In the genomic region with DNA sequence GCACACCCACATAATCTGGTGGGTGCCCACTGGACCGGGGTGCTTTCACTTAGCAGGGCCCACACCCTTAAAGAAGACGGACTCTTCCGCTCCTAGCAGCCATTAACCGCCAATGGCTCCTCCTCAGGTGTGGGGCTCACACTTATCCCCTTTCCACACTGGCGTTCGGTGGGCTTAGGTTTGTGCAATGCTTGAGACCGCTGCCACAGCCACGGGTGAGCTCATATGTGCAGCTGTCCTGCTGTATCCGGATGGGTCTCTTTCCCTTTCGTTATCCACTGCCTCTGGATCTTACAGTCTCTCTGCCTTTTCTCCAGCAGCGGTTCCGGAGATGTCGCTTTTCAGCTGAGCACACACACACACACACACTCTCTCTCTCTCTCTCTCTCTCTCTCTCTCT, we compare ENCODE assay signal across 8 mouse cellular contexts. TPM values are rescaled to one million over a fixed set of nuclear protein-coding genes. Genes with fewer than 3 reads are reported as not detected.
DNase-seq lines count a peak whose midpoint lies in the region; ATAC-seq and TF ChIP-seq lines count a peak whose summit lies in the region.

No protein-coding gene starts in this region.

- H3K27ac ChIP-seq in kidney, embryonic 14.5 days (ENCODE audit: low read depth, low read length): no peak overlapping the region
- peak overlapping the region; percentile 85 for H3K27ac ChIP-seq in hindbrain, embryonic 14.5 days
- H3K27ac ChIP-seq in midbrain, embryonic 13.5 days: peak overlapping the region; percentile 78

- H3K4me3 ChIP-seq in kidney, embryonic 14.5 days (ENCODE audit: low read length): peak overlapping the region; percentile 34
- H3K4me3 ChIP-seq in hindbrain, embryonic 14.5 days (replicated peaks; ENCODE audit: low read length): peak overlapping the region; percentile 28
- H3K4me3 ChIP-seq in midbrain, embryonic 13.5 days (replicated peaks): peak overlapping the region; percentile 38

- no peak for TF ChIP-seq POLR2A in brain, embryonic 14.5 days (IDR thresholded peaks at IDR 0.05; ENCODE audit: borderline replicate concordance, extremely low read depth, insufficient read depth, insufficient read length, poor library complexity, severe bottlenecking)

- H3K4me1 ChIP-seq in kidney, embryonic 14.5 days (ENCODE audit: control insufficient read depth, insufficient read depth, low read length): no peaks in the 10 kb centered on the region
- no peaks in the 10 kb centered on the region for H3K4me1 ChIP-seq in hindbrain, embryonic 14.5 days (replicated peaks; ENCODE audit: control insufficient read depth, insufficient read depth, low read length)
- peaks cover 4% of the 10 kb centered on the region; the same call in 1 of the 2 replicates for H3K4me1 ChIP-seq in midbrain, embryonic 13.5 days (replicated peaks)

- H3K9me3 ChIP-seq in kidney, embryonic 14.5 days (ENCODE audit: control insufficient read depth, low read length): no peaks in the 10 kb centered on the region
- no peaks in the 10 kb centered on the region for H3K9me3 ChIP-seq in hindbrain, embryonic 14.5 days (ENCODE audit: control insufficient read depth, low read length)
- H3K9me3 ChIP-seq in midbrain, embryonic 13.5 days: no peaks in the 10 kb centered on the region

- H3K36me3 ChIP-seq in kidney, embryonic 14.5 days (ENCODE audit: control insufficient read depth, insufficient read depth, low read length): no peaks in the 10 kb centered on the region
- H3K36me3 ChIP-seq in hindbrain, embryonic 14.5 days (replicated peaks; ENCODE audit: control insufficient read depth, insufficient read depth): no peaks in the 10 kb centered on the region
- H3K36me3 ChIP-seq in midbrain, embryonic 13.5 days: no peaks in the 10 kb centered on the region

- 0 out of 2 replicates have a peak, but pooled peaks have one; percentile 35 for ATAC-seq in kidney, embryonic 14.5 days (ENCODE audit: low FRiP score, low TSS enrichment)
- ATAC-seq in hindbrain, embryonic 14.5 days (ENCODE audit: low FRiP score): peak; percentile 61
- ATAC-seq in midbrain, embryonic 13.5 days: peak; percentile 85

- TF ChIP-seq CTCF in brain, embryonic 14.5 days (IDR thresholded peaks at IDR 0.05; ENCODE audit: borderline replicate concordance, extremely low read depth, insufficient read depth, insufficient read length): no peak

- WGBS in kidney, embryonic 14.5 days: 48% methylated on average over 13 of the region's 13 CpGs
- 36% methylated on average over 13 of the region's 13 CpGs for WGBS in hindbrain, embryonic 14.5 days
- WGBS in midbrain, embryonic 13.5 days: 45% methylated on average over 13 of the region's 13 CpGs

- peak overlapping the region; percentile 49 for H3K4me2 ChIP-seq in kidney, embryonic 14.5 days (replicated peaks; ENCODE audit: low read depth, low read length)
- H3K4me2 ChIP-seq in hindbrain, embryonic 14.5 days (replicated peaks): peak overlapping the region; percentile 59
- peak overlapping the region; percentile 54 for H3K4me2 ChIP-seq in midbrain, embryonic 13.5 days (replicated peaks)

- 0 out of 2 replicates have a peak overlapping the region, but pooled peaks have one; percentile 34 for H3K9ac ChIP-seq in kidney, embryonic 14.5 days (ENCODE audit: low read depth, low read length)
- H3K9ac ChIP-seq in hindbrain, embryonic 14.5 days: peak overlapping the region; percentile 66
- peak overlapping the region; percentile 59 for H3K9ac ChIP-seq in midbrain, embryonic 13.5 days (replicated peaks)

- DNase-seq in kidney, postnatal 25 days: no peak
- DNase-seq in brain, embryonic 14.5 days (ENCODE audit: low read depth): peak; percentile 67
- peak; percentile 43 for DNase-seq in hindbrain, embryonic 14.5 days (ENCODE audit: low spot score)
- DNase-seq in frontal cortex, postnatal 36 days (ENCODE audit: low spot score in 2 of 2): no peak
- DNase-seq in layer of hippocampus, postnatal 36 days: no peak
- no peak for DNase-seq in gastrocnemius, adult 18-20 months (ENCODE audit: low spot score)

- H3K27me3 ChIP-seq in kidney, embryonic 14.5 days (ENCODE audit: control insufficient read depth, insufficient read depth, low read length): no peaks in the 10 kb centered on the region
- H3K27me3 ChIP-seq in hindbrain, embryonic 14.5 days (ENCODE audit: control insufficient read depth, insufficient read depth, low read length): no peaks in the 10 kb centered on the region
- H3K27me3 ChIP-seq in midbrain, embryonic 13.5 days: no peaks in the 10 kb centered on the region

RNA-seq across cellular contexts. Expression of a gene that starts 41.4 kb away (rescaled TPM):
- polyA plus RNA-seq in kidney, embryonic 14.5 days (2014; fragmentation: Nextera tagmentation; extraction: Ambion mirVana): not detected in 2 replicates
- 0.08 and 0.35 TPM in 2 replicates for polyA plus RNA-seq in brain, embryonic 14.5 days (2012; rRNA removed)
- 0.08 and 0.15 TPM in 2 replicates for polyA plus RNA-seq in hindbrain, embryonic 14.5 days (2014; fragmentation: Nextera tagmentation; extraction: Ambion mirVana)
- polyA plus RNA-seq in midbrain, embryonic 13.5 days (2015; fragmentation: Nextera tagmentation; extraction: Ambion mirVana): 0.07 and 0.54 TPM in 2 replicates
- total RNA-seq in layer of hippocampus, postnatal 36 days (2021): 100 to 1,000 TPM; 456 to 539 TPM
- total RNA-seq in gastrocnemius, adult 18-20 months (2021): not detected

Comparison
In these comparisons a context has a peak if more than half of its experiments do, and no peak if none do; other contexts are left out.
1. ATAC-seq: peak in every context shown above with its lines; median percentile 85 in midbrain, embryonic 13.5 days; 61 in hindbrain, embryonic 14.5 days; 35 in kidney, embryonic 14.5 days.
2. DNase-seq: peak in brain, embryonic 14.5 days (single experiment) and hindbrain, embryonic 14.5 days (single experiment); none in kidney, postnatal 25 days (0 of 2), frontal cortex, postnatal 36 days (0 of 2), layer of hippocampus, postnatal 36 days (0 of 2) and gastrocnemius, adult 18-20 months (single experiment).
3. Peak in every context shown above with its lines, with median percentiles within 50 percentile points of each other: H3K4me2 ChIP-seq, H3K4me3 ChIP-seq and H3K9ac ChIP-seq.